Mouse (Mus musculus) limb, embryonic 14.5 days (tissue): ENCODE measurements at regions not wholly inside any gene's neighbourhood (a gene's known extent, or its start where the extent isn't known, plus 50 kb on each side); places are given as distances from the start of the nearest gene placed in this dataset.
A peak's percentile ranks its signal among the peaks of the same experiment; 100 is the strongest.

Source experiments
- ATAC-seq: fragments of 200-750 bp; cut with Nextera tagmentation; 2 replicates; pipeline ENCODE4 v1.8.0; 2017; ENCODE audit warnings: low read depth, moderate number of reproducible peaks, moderate TSS enrichment; ENCODE audit not compliant: low FRiP score
- DNase-seq: peaks from one replicate; pipeline ENCODE4 v3.0.0-alpha.2; 2015; ENCODE audit warnings: low spot score
- H3K27ac ChIP-seq: fragments of 300-500 bp; sonication (generic); replicated peaks from 2 replicates; pipeline ENCODE4 v1.5.1; 2014; ENCODE audit warnings: low read depth, mild to moderate bottlenecking, low read length, moderate library complexity, mixed read lengths
- H3K27me3 ChIP-seq: fragments of 300-500 bp; sonication (generic); 2 replicates; pipeline ENCODE4 v1.6.1; 2014; ENCODE audit warnings: low read length, mixed read lengths; ENCODE audit not compliant: control insufficient read depth, insufficient read depth
- H3K36me3 ChIP-seq: fragments of 300-500 bp; sonication (generic); 2 replicates; pipeline ENCODE4 v1.6.1; 2014; ENCODE audit warnings: mild to moderate bottlenecking, low read length, moderate library complexity, mixed read lengths; ENCODE audit not compliant: control insufficient read depth, insufficient read depth
- H3K4me1 ChIP-seq: fragments of 300-500 bp; sonication (generic); 2 replicates; pipeline ENCODE4 v1.6.1; 2014; ENCODE audit warnings: antibody characterized with exemption, low read length, mixed read lengths; ENCODE audit not compliant: control insufficient read depth, insufficient read depth
- H3K4me2 ChIP-seq: fragments of 300-500 bp; sonication (generic); replicated peaks from 2 replicates; pipeline ENCODE4 v1.6.1; 2014; ENCODE audit warnings: low read depth, mild to moderate bottlenecking, low read length, moderate library complexity; ENCODE audit not compliant: severe bottlenecking
- H3K4me3 ChIP-seq: fragments of 300-500 bp; sonication (generic); replicated peaks from 2 replicates; pipeline ENCODE4 v1.5.1; 2014; ENCODE audit warnings: low read length
- H3K9ac ChIP-seq: fragments of 300-500 bp; sonication (generic); 2 replicates; pipeline ENCODE4 v1.6.1; 2014; ENCODE audit warnings: mild to moderate bottlenecking, low read depth, low read length, moderate library complexity; ENCODE audit not compliant: severe bottlenecking
- H3K9me3 ChIP-seq: fragments of 300-500 bp; sonication (generic); 2 replicates; pipeline ENCODE4 v1.6.1; 2016; ENCODE audit warnings: low read length; ENCODE audit not compliant: control insufficient read depth
- POLR2A ChIP-seq: fragments of 200-500 bp; IDR thresholded peaks from 2 replicates; pipeline ENCODE4 v1.8.0; 2012; ENCODE audit warnings: inconsistent platforms, mild to moderate bottlenecking, moderate library complexity, borderline replicate concordance; ENCODE audit not compliant: insufficient read depth, insufficient read length; ENCODE audit errors: extremely low read depth
- WGBS: fragments of 180-500 bp; shearing (Covaris S2); extraction: QIAGEN DNeasy Blood & Tissue Kit; methylation state at CpG from one replicate; pipeline ENCODE4 v1.1.7; 2014; 5-methylcytosine and 5-hydroxymethylcytosine counted together

- no peak for TF ChIP-seq POLR2A
- WGBS, result 76% methylated on average over 8 of the region's 8 CpGs
- Histone ChIP-seq H3K9me3 (no peaks in the 10 kb centered on the region), H3K9ac (no peak overlapping the region), H3K4me3 (no peak overlapping the region), H3K4me1 (no peaks in the 10 kb centered on the region), H3K36me3 (no peaks in the 10 kb centered on the region), H3K27me3 (no peaks in the 10 kb centered on the region), H3K4me2 (no peak overlapping the region), H3K27ac (no peak overlapping the region)
- ATAC-seq (no peak), DNase-seq (no peak)
Measured at GRCm38 (mm10) chr15:56005361-56005760, 1472.1 kb downstream of the Slc22a22 start.

DNA sequence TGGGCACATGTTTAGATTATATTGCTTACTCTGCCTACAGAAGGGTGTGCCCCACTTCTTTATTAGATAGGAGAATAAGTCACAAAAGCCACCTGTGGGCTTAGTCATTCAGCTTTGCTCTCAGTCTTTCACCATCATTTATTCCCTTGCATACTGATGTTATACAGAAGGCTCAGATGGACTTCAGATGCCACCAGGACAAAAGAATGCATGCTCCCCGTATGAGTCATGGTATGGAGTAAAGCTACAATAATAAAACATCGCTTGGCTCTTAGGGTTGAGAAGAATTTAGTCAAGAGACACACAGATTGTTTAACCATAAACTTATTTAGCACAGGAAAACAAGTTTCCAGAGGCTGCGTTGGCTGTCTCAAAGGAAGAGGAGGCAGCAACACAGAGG is 1473.5 kb downstream of the Slc22a22 start:
- ATAC-seq, result no peak
- H3K4me1 ChIP-seq, result no peaks in the 10 kb centered on the region
- TF ChIP-seq POLR2A, result no peak
- no peaks in the 10 kb centered on the region for H3K9me3 ChIP-seq
- H3K9ac ChIP-seq, result no peak overlapping the region
- H3K4me2 ChIP-seq, result no peak overlapping the region
- no peaks in the 10 kb centered on the region for H3K36me3 ChIP-seq
- H3K4me3 ChIP-seq, result no peak overlapping the region
- 85% methylated on average over 3 of the region's 3 CpGs for WGBS
- no peaks in the 10 kb centered on the region for H3K27me3 ChIP-seq
- no peak for DNase-seq
- no peak overlapping the region for H3K27ac ChIP-seq

GRCm38 (mm10) chr15:55999605-56000004 is 1477.8 kb downstream of the Slc22a22 start:
- Histone ChIP-seq H3K27me3 (no peaks in the 10 kb centered on the region), H3K27ac (no peak overlapping the region), H3K4me2 (no peak overlapping the region), H3K4me1 (no peaks in the 10 kb centered on the region), H3K4me3 (no peak overlapping the region), H3K9ac (no peak overlapping the region), H3K9me3 (no peaks in the 10 kb centered on the region), H3K36me3 (no peaks in the 10 kb centered on the region)
- ATAC-seq, result no peak
- no peak for TF ChIP-seq POLR2A
- no peak for DNase-seq
- 89% methylated on average over 4 of the region's 4 CpGs for WGBS

DNA sequence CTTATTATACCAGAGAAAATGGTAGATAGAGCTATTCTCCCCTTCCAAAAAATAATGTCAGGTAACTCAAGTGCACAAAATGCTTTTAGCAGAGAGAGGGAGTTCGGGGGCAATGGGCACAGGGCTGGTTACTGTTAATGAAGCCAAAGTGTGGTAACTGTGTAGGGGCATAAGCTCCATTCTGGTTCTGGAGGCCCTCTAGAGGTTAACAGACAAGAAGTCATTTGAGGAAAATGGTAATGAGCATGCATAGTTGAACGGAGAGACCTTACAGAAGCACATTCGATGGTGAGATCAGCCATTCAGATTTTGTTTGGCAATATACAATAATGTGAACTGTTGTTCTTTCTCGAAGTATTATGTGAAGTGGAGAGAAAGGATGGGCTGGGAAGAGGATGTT is 1479.4 kb downstream of the Slc22a22 start:
- H3K4me3 ChIP-seq, result no peak overlapping the region
- no peak for TF ChIP-seq POLR2A
- WGBS, result 87% methylated on average over 4 of the region's 4 CpGs

DNA sequence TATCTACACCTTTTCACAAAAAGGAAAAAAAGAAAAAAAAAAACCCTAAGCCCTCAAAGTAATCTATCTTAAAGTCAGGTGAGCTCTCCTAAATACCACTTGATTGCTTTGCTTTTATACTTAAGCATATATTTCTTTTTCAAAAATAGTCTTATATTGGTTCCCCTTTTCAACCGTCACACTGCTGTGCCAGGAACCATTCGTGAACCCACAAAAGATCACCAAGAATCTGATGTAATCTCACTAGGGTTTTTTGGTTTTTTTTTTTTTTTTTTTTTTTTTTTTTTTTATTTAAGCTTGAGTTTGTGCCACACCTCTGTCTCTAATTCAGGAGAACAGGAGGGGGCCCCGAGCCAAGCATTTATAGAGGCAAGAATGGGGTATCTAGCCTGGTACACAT is 1482.7 kb downstream of the Slc22a22 start:
- TF ChIP-seq POLR2A, result no peak
- Histone ChIP-seq H3K4me1 (no peaks in the 10 kb centered on the region), H3K9me3 (no peaks in the 10 kb centered on the region), H3K36me3 (no peaks in the 10 kb centered on the region), H3K27ac (no peak overlapping the region), H3K4me3 (no peak overlapping the region), H3K4me2 (no peak overlapping the region), H3K27me3 (no peaks in the 10 kb centered on the region), H3K9ac (no peak overlapping the region)
- DNase-seq (no peak), ATAC-seq (no peak)
- 86% methylated on average over 3 of the region's 3 CpGs for WGBS

More for the DNA sequence above, 1479.4 kb downstream of the Slc22a22 start:
- no peaks in the 10 kb centered on the region for H3K9me3 ChIP-seq
- H3K4me1 ChIP-seq, result no peaks in the 10 kb centered on the region
- DNase-seq (no peak), ATAC-seq (no peak)
- H3K36me3 ChIP-seq, result no peaks in the 10 kb centered on the region
- H3K4me2 ChIP-seq, result no peak overlapping the region
- no peak overlapping the region for H3K9ac ChIP-seq
- H3K27me3 ChIP-seq, result no peaks in the 10 kb centered on the region
- no peak overlapping the region for H3K27ac ChIP-seq

DNA sequence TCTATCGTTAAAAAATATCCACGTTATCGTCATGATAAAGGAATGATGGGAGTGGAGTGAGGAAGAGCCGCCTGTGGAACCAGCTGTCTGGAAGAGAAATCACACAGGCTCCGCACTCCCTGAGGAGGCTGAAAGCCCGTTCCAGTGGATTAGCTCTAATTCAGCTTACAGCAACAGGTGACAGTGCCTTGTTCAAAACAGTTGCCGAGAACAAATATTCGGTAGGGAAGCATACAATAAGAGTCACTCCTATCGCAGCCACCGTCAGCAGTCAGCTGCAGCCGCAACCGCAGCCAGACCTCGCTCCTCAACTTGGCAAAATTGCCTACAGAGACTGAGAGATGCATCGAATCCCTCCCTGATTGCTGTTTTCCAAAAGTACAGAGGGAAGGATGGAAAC is 1501.6 kb downstream of the Slc22a22 start:
- Histone ChIP-seq H3K9ac (no peak overlapping the region), H3K27ac (no peak overlapping the region), H3K4me1 (no peaks in the 10 kb centered on the region), H3K27me3 (no peaks in the 10 kb centered on the region), H3K9me3 (no peaks in the 10 kb centered on the region), H3K36me3 (no peaks in the 10 kb centered on the region), H3K4me2 (no peak overlapping the region), H3K4me3 (no peak overlapping the region)
- ATAC-seq, result peak; percentile 85
- no peak for TF ChIP-seq POLR2A
- DNase-seq, result peak; percentile 64
- 85% methylated on average over 14 of the region's 14 CpGs for WGBS
